9 mouse cellular contexts compared by ENCODE assay signal in genomic region chr2:121294182-121294581, GRCm38 (mm10). TPM values are rescaled to one million over a fixed set of nuclear protein-coding genes. Genes with fewer than 3 reads are reported as not detected.
DNase-seq lines count a peak whose midpoint lies in the region; ATAC-seq and TF ChIP-seq lines count a peak whose summit lies in the region.
"Had no signal": no experiment of that assay in that cellular context is flagged by ENCODE, and none has a peak within 500 bp of the region (broad histone marks: within the 10 kb centered on the region; RNA-seq: fewer than 3 reads in every experiment).

No protein-coding gene starts in this region.

- peak overlapping the region; percentile 63 for H3K4me2 ChIP-seq in kidney, postnatal 0 days (ENCODE audit: low read length)
- H3K4me2 ChIP-seq in midbrain, embryonic 13.5 days (replicated peaks): peak overlapping the region; percentile 77

- no peaks in the 10 kb centered on the region for H3K79me2 ChIP-seq in heart, adult 2 months (replicated peaks; ENCODE audit: control insufficient read depth, insufficient read depth, low read length)

- no peak for ATAC-seq in kidney, postnatal 0 days (replicated peaks; ENCODE audit: low FRiP score, low read depth)
- ATAC-seq in midbrain, embryonic 13.5 days: no peak

- H3K27me3 ChIP-seq in heart, adult 2 months (ENCODE audit: control insufficient read depth, insufficient read depth, low read length): no peaks in the 10 kb centered on the region
- H3K27me3 ChIP-seq in kidney, postnatal 0 days (ENCODE audit: insufficient read depth, low read length): peaks cover 12% of the 10 kb centered on the region
- no peaks in the 10 kb centered on the region for H3K27me3 ChIP-seq in midbrain, embryonic 13.5 days

- no peaks in the 10 kb centered on the region for H3K9me3 ChIP-seq in kidney, postnatal 0 days (replicated peaks; ENCODE audit: low read length)
- no peaks in the 10 kb centered on the region for H3K9me3 ChIP-seq in midbrain, embryonic 13.5 days

- H3K27ac ChIP-seq in heart, adult 2 months: peak overlapping the region; percentile 49
- no peak overlapping the region; the same call in 1 of the 2 replicates for H3K27ac ChIP-seq in kidney, postnatal 0 days
- H3K27ac ChIP-seq in midbrain, embryonic 13.5 days: peak overlapping the region; percentile 88

- 6% methylated on average over 4 of the region's 4 CpGs for WGBS in heart, adult 2 months
- WGBS in kidney, postnatal 0 days: 29% methylated on average over 4 of the region's 4 CpGs
- 33% methylated on average over 4 of the region's 4 CpGs for WGBS in midbrain, embryonic 13.5 days

- peak overlapping the region; percentile 44 for H3K4me3 ChIP-seq in heart, adult 2 months
- no peak overlapping the region for H3K4me3 ChIP-seq in kidney, postnatal 0 days (replicated peaks; ENCODE audit: low read depth, low read length)
- peak overlapping the region; percentile 50 for H3K4me3 ChIP-seq in midbrain, embryonic 13.5 days (replicated peaks)
- H3K4me3 ChIP-seq: erythroblast, embryonic 14.5 days had no signal

- peaks cover 9% of the 10 kb centered on the region for H3K4me1 ChIP-seq in heart, adult 2 months (ENCODE audit: control insufficient read depth, insufficient read depth, low read length)
- peaks cover 18% of the 10 kb centered on the region for H3K4me1 ChIP-seq in kidney, postnatal 0 days (replicated peaks; ENCODE audit: insufficient read depth, low read length)
- H3K4me1 ChIP-seq in midbrain, embryonic 13.5 days (replicated peaks): peaks cover 69% of the 10 kb centered on the region

- H3K36me3 ChIP-seq in heart, adult 2 months (ENCODE audit: control insufficient read depth, insufficient read depth, low read length): no peaks in the 10 kb centered on the region
- no peaks in the 10 kb centered on the region for H3K36me3 ChIP-seq in kidney, postnatal 0 days (ENCODE audit: insufficient read depth, low read length)
- peaks cover 8% of the 10 kb centered on the region for H3K36me3 ChIP-seq in midbrain, embryonic 13.5 days

- peak overlapping the region; percentile 25; the same call in 1 of the 2 replicates for H3K9ac ChIP-seq in heart, adult 2 months (ENCODE audit: low read depth, low read length)
- no peak overlapping the region for H3K9ac ChIP-seq in kidney, postnatal 0 days (ENCODE audit: low read depth, low read length)
- peak overlapping the region; percentile 63 for H3K9ac ChIP-seq in midbrain, embryonic 13.5 days (replicated peaks)

- intact Hi-C loops in heart, adult 2 months (cut with DNase I): no loop called here

- peak; percentile 79 for DNase-seq in ovary, adult 18-20 months (ENCODE audit: low spot score)
- no peak for DNase-seq in ovary, postnatal 10 days (ENCODE audit: low spot score)
- peak; percentile 82 for DNase-seq in cerebellum, adult 9-11 months
- peak; percentile 75 for DNase-seq in heart, adult 2 months
- DNase-seq in kidney, postnatal 0 days (ENCODE audit: low spot score): no peak
- no peak for DNase-seq in right cerebral cortex, postnatal 25 days
- no peak for DNase-seq in spleen, postnatal 10 days (ENCODE audit: low spot score in 2 of 2)

- peak; percentile 54 for TF ChIP-seq POLR2A in heart, adult 2 months (IDR thresholded peaks at IDR 0.05; ENCODE audit: insufficient read depth, low read depth, low read length)

- TF ChIP-seq CTCF in heart, adult 2 months (IDR thresholded peaks at IDR 0.05): no peak
- no peak for TF ChIP-seq CTCF in kidney, postnatal 0 days (IDR thresholded peaks at IDR 0.05; ENCODE audit: low read depth)

- no peak for TF ChIP-seq EP300 in heart, adult 2 months (IDR thresholded peaks at IDR 0.05; ENCODE audit: insufficient read depth, low read depth, low read length)

RNA-seq across cellular contexts. Expression of gene Map1a, which starts 4.8 kb away (rescaled TPM):
- total RNA-seq in heart, adult 2 months (2021): 1 to 10 TPM; 4.4 to 5.8 TPM
- 3.1 and 4.3 TPM in 2 replicates for polyA plus RNA-seq in heart, adult 2 months (2012; rRNA removed)
- polyA plus RNA-seq in kidney, postnatal 0 days (2015; fragmentation: Nextera tagmentation; extraction: Ambion mirVana): 0.93 and 1.3 TPM in 2 replicates
- 18.1 and 20.6 TPM in 2 replicates for polyA plus RNA-seq in midbrain, embryonic 13.5 days (2015; fragmentation: Nextera tagmentation; extraction: Ambion mirVana)

RNA-seq across cellular contexts. Expression of gene Trp53bp1, which starts 23.0 kb away (rescaled TPM):
- 10 to 100 TPM; 28.3 to 29.4 TPM for total RNA-seq in heart, adult 2 months (2021)
- 13.0 and 25.6 TPM in 2 replicates for polyA plus RNA-seq in heart, adult 2 months (2012; rRNA removed)
- polyA plus RNA-seq in kidney, postnatal 0 days (2015; fragmentation: Nextera tagmentation; extraction: Ambion mirVana): 24.4 and 24.9 TPM in 2 replicates
- polyA plus RNA-seq in midbrain, embryonic 13.5 days (2015; fragmentation: Nextera tagmentation; extraction: Ambion mirVana): 212 and 229 TPM in 2 replicates

Comparison
In these comparisons a context has a peak if more than half of its experiments do, and no peak if none do; other contexts are left out.
1. DNase-seq: peak in ovary, adult 18-20 months (single experiment), cerebellum, adult 9-11 months (single experiment) and heart, adult 2 months (2 of 2); none in ovary, postnatal 10 days (single experiment), kidney, postnatal 0 days (single experiment), right cerebral cortex, postnatal 25 days (single experiment) and spleen, postnatal 10 days (0 of 2).